Comparison of ENCODE assay signal across 14 mouse cellular contexts in the genomic region with DNA sequence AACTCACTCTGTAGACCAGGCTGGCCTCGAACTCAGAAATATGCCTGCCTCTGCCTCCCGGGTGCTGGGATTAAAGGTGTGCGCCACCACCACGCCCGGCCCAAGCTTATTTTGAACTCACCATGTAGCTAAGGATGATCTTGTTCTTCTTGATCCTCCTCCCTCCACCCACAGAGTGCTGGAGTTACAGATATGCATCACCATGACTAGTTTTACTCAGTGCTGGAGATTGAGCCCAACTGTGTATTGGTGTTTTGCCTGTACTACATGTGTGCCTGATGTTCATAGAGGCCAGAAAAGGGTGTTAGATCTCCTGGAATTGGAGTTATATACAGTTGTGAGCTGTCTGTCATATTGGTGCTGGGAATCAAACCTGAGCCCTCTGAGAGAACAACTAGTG. TPM values are rescaled to one million over a fixed set of nuclear protein-coding genes. Genes with fewer than 3 reads are reported as not detected.
DNase-seq lines count a peak whose midpoint lies in the region; ATAC-seq and TF ChIP-seq lines count a peak whose summit lies in the region.
"Had no signal": no experiment of that assay in that cellular context is flagged by ENCODE, and none has a peak within 500 bp of the region (broad histone marks: within the 10 kb centered on the region; RNA-seq: fewer than 3 reads in every experiment).

No protein-coding gene starts in this region.

- peak; percentile 53 for DNase-seq in heart, adult 11 months
- no peak for DNase-seq in heart, adult 8-10 months (ENCODE audit: low spot score)
- DNase-seq in layer of hippocampus, adult 2 months (ENCODE audit: low spot score in 2 of 2) = no peak
- no peak for DNase-seq in layer of hippocampus, postnatal 10 days (ENCODE audit: low spot score in 2 of 2)
- DNase-seq in frontal cortex, postnatal 25 days (ENCODE audit: low spot score in 2 of 2) = no peak
- no peak for DNase-seq in hindbrain, embryonic 11.5 days (ENCODE audit: low spot score)
- DNase-seq: cerebellum, adult 18-20 months had no signal

- H3K4me2 ChIP-seq in hindbrain, embryonic 11.5 days (replicated peaks; ENCODE audit: low read depth, low read length) = no peak overlapping the region
- H3K4me2 ChIP-seq: midbrain, embryonic 15.5 days had no signal

- H3K9me3 ChIP-seq in megakaryocyte, embryonic 14.5 days = no peaks in the 10 kb centered on the region
- no peaks in the 10 kb centered on the region for H3K9me3 ChIP-seq in hindbrain, embryonic 11.5 days (ENCODE audit: control insufficient read depth, low read length)
- H3K9me3 ChIP-seq: midbrain, embryonic 15.5 days had no signal

- H3K36me3 ChIP-seq in megakaryocyte, embryonic 14.5 days (replicated peaks; ENCODE audit: low read length) = peaks cover 58% of the 10 kb centered on the region
- H3K36me3 ChIP-seq in hindbrain, embryonic 11.5 days (ENCODE audit: control insufficient read depth, insufficient read depth, low read length) = no peaks in the 10 kb centered on the region

- no peak for TF ChIP-seq CTCF in layer of hippocampus, adult 2 months (conservative IDR thresholded peaks at IDR 0.05)

- H3K9ac ChIP-seq in hindbrain, embryonic 11.5 days (ENCODE audit: low read depth, low read length) = no peak overlapping the region
- H3K9ac ChIP-seq: midbrain, embryonic 15.5 days had no signal

- H3K27me3 ChIP-seq in megakaryocyte, embryonic 14.5 days (replicated peaks) = no peaks in the 10 kb centered on the region
- H3K27me3 ChIP-seq in hindbrain, embryonic 11.5 days (ENCODE audit: control insufficient read depth, insufficient read depth, low read length) = no peaks in the 10 kb centered on the region
- H3K27me3 ChIP-seq: midbrain, embryonic 15.5 days had no signal

- H3K4me3 ChIP-seq in layer of hippocampus, adult 2 months = no peak overlapping the region
- no peak overlapping the region for H3K4me3 ChIP-seq in brown adipose tissue, adult 24 weeks (ENCODE audit: insufficient read depth, low read depth, low read length)
- peak overlapping the region; percentile 64 for H3K4me3 ChIP-seq in megakaryocyte, embryonic 14.5 days (replicated peaks)
- H3K4me3 ChIP-seq in hindbrain, embryonic 11.5 days (ENCODE audit: low read depth, low read length) = no peak overlapping the region
- H3K4me3 ChIP-seq: midbrain, embryonic 15.5 days had no signal

- ATAC-seq in hindbrain, embryonic 11.5 days (ENCODE audit: low FRiP score) = no peak
- ATAC-seq: hindbrain, postnatal 0 days; midbrain, embryonic 15.5 days had no signal

- peak overlapping the region; percentile 49 for H3K27ac ChIP-seq in layer of hippocampus, adult 2 months
- peak overlapping the region; percentile 74 for H3K27ac ChIP-seq in brown adipose tissue, adult 24 weeks (replicated peaks; ENCODE audit: low read depth, low read length)
- H3K27ac ChIP-seq in hindbrain, embryonic 11.5 days (ENCODE audit: low read depth, low read length) = no peak overlapping the region
- H3K27ac ChIP-seq: hindbrain, postnatal 0 days; midbrain, embryonic 15.5 days had no signal

- H3K4me1 ChIP-seq in brown adipose tissue, adult 24 weeks (ENCODE audit: control insufficient read depth, insufficient read depth, insufficient read length, low read length) = peaks cover 3% of the 10 kb centered on the region
- peaks cover 24% of the 10 kb centered on the region for H3K4me1 ChIP-seq in megakaryocyte, embryonic 14.5 days
- H3K4me1 ChIP-seq in hindbrain, embryonic 11.5 days (replicated peaks; ENCODE audit: control insufficient read depth, insufficient read depth, low read length) = no peaks in the 10 kb centered on the region
- H3K4me1 ChIP-seq: midbrain, embryonic 15.5 days had no signal

- 97% methylated on average over 5 of the region's 5 CpGs for WGBS in hindbrain, embryonic 11.5 days

RNA-seq across cellular contexts. Expression of a gene that starts 37.8 kb away (rescaled TPM):
- total RNA-seq in heart, adult 8-10 months (2022) = 10 to 100 TPM; 34.7 to 38.5 (median 36.1) TPM
- 10 to 100 TPM; 31.5 to 33.0 TPM for total RNA-seq in layer of hippocampus, adult 2 months (2021)
- total RNA-seq in layer of hippocampus, postnatal 10 days (2021) = 10 to 100 TPM; 26.7 to 27.7 TPM
- 8.8 and 10.1 TPM in 2 replicates for polyA plus RNA-seq in brown adipose tissue, adult 24 weeks (2012; ENCODE audit: insufficient read depth, insufficient read length, missing spikeins)
- polyA plus RNA-seq in megakaryocyte, embryonic 14.5 days (2012; ENCODE audit: insufficient read depth, low replicate concordance) = 1.5 and 1.6 TPM in 2 replicates
- 14.2 and 15.7 TPM in 2 replicates for polyA plus RNA-seq in hindbrain, embryonic 11.5 days (2014; fragmentation: Nextera tagmentation; extraction: Ambion mirVana)

RNA-seq across cellular contexts. Expression of a gene that starts 38.4 kb away (rescaled TPM):
- total RNA-seq in heart, adult 8-10 months (2022) = not detected
- not detected for total RNA-seq in layer of hippocampus, adult 2 months (2021)
- total RNA-seq in layer of hippocampus, postnatal 10 days (2021) = not detected
- polyA plus RNA-seq in brown adipose tissue, adult 24 weeks (2012; ENCODE audit: insufficient read depth, insufficient read length, missing spikeins) = not detected in 2 replicates
- not detected in 2 replicates for polyA plus RNA-seq in megakaryocyte, embryonic 14.5 days (2012; ENCODE audit: insufficient read depth, low replicate concordance)
- polyA plus RNA-seq in hindbrain, embryonic 11.5 days (2014; fragmentation: Nextera tagmentation; extraction: Ambion mirVana) = not detected in 2 replicates
- total RNA-seq: adrenal gland, postnatal 10 days; hindbrain, postnatal 0 days had no signal
- polyA plus RNA-seq: embryonic facial prominence, embryonic 14.5 days; hindbrain, postnatal 0 days; limb, embryonic 14.5 days had no signal

RNA-seq across cellular contexts. Expression of a gene that starts 38.4 kb away (rescaled TPM):
- 1 to 10 TPM; 1.7 to 3.9 (median 3.4) TPM for total RNA-seq in heart, adult 8-10 months (2022)
- total RNA-seq in layer of hippocampus, adult 2 months (2021) = 100 to 1,000 TPM; 153 TPM
- 100 to 1,000 TPM; 100 to 112 TPM for total RNA-seq in layer of hippocampus, postnatal 10 days (2021)
- polyA plus RNA-seq in brown adipose tissue, adult 24 weeks (2012; ENCODE audit: insufficient read depth, insufficient read length, missing spikeins) = 3.4 and 6.1 TPM in 2 replicates
- polyA plus RNA-seq in megakaryocyte, embryonic 14.5 days (2012; ENCODE audit: insufficient read depth, low replicate concordance) = 121 and 146 TPM in 2 replicates
- polyA plus RNA-seq in hindbrain, embryonic 11.5 days (2014; fragmentation: Nextera tagmentation; extraction: Ambion mirVana) = 298 and 301 TPM in 2 replicates

RNA-seq across cellular contexts. Expression of a gene that starts 56.4 kb away (rescaled TPM):
- 10 to 100 TPM; 56.4 to 73.0 (median 65.0) TPM for total RNA-seq in heart, adult 8-10 months (2022)
- 10 to 100 TPM; 20.4 to 21.3 TPM for total RNA-seq in layer of hippocampus, adult 2 months (2021)
- 10 to 100 TPM; 15.1 to 15.2 TPM for total RNA-seq in layer of hippocampus, postnatal 10 days (2021)
- 48.4 and 53.8 TPM in 2 replicates for polyA plus RNA-seq in brown adipose tissue, adult 24 weeks (2012; ENCODE audit: insufficient read depth, insufficient read length, missing spikeins)
- 2.7 and 3.8 TPM in 2 replicates for polyA plus RNA-seq in megakaryocyte, embryonic 14.5 days (2012; ENCODE audit: insufficient read depth, low replicate concordance)
- polyA plus RNA-seq in hindbrain, embryonic 11.5 days (2014; fragmentation: Nextera tagmentation; extraction: Ambion mirVana) = 8.7 and 11.7 TPM in 2 replicates

Comparison
In these comparisons a context has a peak if more than half of its experiments do, and no peak if none do; other contexts are left out.
1. RNA of a gene that starts 38.4 kb away (total RNA-seq): 153 TPM in layer of hippocampus, adult 2 months and 100 to 112 TPM in layer of hippocampus, postnatal 10 days; 1.7 to 3.9 TPM in heart, adult 8-10 months; every median in the first group is over 10 times any median in the second.